Mouse (Mus musculus): Measurements from ENCODE around the gene Ptprg.

The Ptprg gene

DNA sequence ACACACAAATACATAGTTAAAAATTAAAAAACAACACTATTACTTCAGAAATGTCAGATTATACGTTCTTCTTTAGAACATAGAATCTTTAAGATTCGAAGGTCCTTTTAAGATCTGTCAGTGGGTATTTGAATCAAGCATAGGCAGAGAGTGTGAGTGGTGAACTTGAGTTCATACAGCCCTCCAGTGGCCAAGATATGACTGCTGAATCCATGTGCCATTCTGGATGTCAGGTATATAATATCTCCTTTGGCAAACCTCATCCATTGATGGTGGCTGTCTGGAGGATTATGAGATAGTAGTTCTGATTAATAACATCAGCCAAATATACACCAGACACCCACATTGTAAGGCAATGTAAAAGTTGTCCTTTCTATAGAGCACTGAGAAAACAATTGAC, 266.0 kb downstream of the Ptprg start:
- DNase-seq (ENCODE audit: low spot score in 2 of 2), result no peak

DNA sequence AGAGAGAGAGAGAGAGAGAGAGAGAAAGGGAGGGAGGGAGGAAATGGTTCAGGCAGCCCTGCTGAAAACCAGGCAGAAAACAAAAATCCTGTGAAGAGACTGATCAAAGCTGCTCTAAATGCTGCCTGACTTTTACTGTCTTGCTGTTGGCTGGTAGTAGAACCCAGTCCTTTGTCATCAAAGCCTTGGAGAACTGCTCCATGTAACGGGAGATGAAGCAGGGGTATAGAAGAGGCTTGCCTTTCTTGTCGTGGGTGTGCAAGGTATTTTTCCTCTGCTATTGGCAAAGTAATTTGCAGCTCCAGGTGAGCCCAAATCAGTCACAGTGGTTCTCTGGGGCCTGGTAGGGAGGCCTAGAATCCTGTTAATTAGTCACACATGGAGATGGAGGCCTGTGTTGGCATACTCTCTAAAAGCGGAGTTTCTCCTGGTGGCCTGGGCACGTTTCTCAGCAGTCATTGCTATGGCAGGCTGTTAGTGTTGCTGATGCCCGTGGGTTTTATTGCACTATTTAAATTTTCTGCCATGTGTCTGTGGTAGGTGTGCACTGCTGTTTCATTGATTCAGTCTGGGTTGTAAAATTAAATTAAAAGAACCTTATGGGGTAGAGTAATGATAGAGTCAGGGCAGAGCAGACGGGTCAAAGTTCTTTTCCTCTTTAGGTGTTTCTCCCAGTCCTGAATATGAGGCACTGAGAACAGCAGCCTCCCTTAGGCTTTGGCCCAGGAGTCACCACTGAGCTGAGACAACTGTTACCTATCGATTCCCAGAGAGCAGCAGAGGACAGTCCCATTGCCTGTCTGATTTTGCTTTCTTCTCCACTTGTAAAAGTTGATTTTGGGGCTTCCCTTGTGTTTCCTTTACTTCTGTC, 269.7 kb downstream of the Ptprg start:
- no peak for DNase-seq (ENCODE audit: low spot score in 2 of 2)

DNA sequence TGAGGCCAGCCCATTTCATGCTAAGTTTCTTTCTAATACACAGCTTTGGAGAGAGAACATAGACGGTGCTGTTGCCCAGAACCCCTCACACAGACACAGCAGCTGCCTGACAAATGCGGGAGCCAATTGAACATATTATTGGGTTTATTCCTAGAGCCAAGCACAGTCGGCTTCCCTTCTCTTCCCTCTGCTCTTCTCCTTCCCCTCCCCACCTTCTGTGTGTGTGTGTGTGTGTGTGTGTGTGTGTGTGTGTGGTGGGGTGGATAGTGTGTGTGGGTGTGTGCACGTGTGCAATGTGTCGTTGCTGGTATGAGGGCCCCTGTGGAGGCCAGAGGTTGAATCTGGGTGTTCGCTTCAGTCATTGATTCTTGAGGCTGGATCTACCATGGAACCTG, 270.4 kb downstream of the Ptprg start:
- DNase-seq (ENCODE audit: low spot score in 2 of 2), result no peak

DNA sequence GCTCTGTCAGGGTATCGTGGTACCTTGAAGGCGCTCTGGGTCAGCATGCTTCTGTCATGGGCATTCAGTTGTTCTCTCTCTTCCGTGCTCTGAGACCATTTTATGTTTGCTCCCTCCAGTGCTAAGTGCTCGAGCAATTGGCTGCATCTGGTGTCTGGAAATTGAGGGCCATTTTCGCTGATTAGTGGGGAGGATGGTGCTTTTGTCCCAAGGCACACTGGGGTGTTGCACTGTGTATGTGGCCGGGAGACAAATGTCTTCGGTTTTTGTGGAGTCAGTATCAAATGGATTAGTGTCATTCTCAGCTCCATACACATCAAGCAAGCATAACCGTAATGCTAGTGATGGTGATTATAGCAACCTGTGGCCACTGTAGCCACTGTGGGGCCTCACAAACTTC, 271.6 kb downstream of the Ptprg start:
- no peak for DNase-seq (ENCODE audit: low spot score in 2 of 2)

DNA sequence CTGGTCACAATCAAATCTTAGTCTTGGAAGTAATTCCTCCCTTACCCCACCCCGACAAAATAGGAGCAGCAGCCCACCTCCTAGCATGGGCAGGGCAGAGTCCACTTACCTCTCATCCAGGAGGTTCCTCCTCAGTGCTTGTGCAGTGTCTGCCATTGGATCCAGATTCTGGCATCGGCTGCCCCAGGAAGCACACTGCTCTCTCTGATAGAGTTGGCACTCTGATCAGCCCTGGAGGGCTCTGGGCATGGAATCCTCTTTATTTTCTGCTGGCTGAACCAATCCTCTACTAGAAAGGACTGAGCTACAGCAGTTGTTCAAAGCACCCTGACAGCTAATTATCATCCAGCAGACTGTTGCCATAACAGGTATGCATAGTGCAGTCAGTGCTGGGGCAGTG, 272.2 kb downstream of the Ptprg start:
- DNase-seq (ENCODE audit: low spot score in 2 of 2), result no peak

DNA sequence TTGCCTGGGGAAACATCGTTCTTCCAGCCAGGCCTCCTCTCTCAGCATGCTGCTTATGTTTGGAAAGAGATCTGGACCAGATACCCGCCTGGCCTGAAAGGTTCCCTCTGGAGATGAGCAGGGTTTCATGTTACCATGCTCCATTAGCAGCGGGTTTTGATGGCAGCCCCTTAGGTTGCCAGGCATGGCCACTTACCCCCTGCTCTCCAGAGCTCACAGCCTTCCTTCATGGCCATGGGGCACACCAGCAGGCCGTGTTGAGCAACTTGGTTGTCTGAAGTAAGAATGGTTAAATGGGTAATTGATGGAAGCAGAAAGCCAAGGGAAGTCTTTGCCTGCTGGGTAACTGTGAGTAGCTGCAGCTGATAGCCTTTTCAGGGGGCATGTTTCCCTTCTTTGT, 274.8 kb downstream of the Ptprg start:
- DNase-seq (ENCODE audit: low spot score in 2 of 2), result no peak

DNA sequence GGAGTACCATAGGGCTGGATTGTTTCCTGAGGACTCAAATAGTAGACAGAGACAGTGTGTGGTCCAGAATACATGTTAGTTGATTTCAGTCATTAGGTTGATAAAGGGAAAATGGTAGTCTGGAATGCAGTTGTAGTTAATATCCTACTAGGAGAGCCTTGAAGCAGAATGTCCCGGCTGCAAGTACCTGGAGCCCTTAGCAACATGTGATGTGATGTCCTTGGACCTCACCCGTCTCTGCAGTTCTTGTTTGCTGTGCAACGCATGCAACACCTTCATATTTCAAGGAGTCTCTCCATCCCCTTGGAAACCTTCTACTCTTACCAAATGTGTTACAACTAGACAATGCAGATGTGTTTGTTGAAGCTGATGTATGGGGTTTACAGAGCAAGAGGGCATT, 280.3 kb downstream of the Ptprg start:
- no peak for DNase-seq (ENCODE audit: low spot score in 2 of 2)

DNA sequence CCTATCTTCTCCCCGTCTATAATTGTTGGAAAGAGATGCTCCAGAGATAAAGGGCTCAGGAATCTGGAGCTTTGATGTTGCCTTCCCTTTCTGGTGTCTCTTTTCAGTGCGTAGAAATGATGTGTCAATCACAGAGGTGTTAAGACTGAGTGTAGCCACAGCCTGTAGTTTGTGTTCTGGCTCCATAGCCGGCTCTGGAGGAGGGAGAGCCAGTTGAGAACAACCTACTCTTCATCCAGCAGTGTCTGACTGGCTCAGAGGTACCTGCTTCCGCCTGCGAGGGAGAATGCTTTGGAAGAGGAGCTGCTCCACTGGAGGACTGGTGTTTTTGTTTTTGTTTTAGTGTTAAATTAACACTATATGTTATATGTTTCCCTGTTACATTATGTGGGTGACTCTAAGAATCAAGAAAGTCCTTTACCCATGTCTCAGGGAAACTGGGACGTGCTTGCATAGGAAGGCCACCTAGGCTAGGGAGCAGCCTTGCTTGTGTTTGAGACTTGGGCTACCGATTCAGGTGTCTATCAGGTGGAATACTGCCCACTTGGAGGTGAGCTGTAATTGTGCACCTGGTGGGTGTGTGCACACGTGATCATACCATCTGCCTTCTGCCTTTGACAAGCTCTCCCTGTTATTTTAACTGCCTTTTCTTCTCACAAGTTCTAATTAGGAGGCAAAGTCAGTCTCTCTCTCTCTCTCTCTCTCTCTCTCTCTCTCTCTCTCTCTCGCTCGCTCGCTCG, 282.5 kb downstream of the Ptprg start:
- no peak for DNase-seq (ENCODE audit: low spot score in 2 of 2)

DNA sequence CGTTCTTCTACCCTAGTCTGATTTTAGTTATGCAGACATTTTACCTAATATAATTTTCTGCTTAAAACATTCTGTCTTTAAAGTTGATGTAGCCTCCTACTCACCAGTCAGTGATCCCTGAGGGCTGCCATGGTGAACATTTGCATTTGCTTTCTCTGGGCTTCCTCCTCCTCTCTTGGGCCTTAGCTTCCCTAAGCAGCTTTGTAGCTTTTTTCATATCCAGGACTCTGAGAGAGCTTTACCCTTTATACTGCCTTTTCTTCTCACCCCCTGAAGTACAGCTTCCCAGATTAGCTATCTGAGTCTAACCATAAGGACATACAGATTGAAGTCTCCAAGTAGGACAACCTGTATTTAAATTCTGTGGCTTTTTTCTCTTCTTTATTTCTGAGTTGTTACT, 284.4 kb downstream of the Ptprg start:
- DNase-seq (ENCODE audit: low spot score in 2 of 2), result no peak

DNA sequence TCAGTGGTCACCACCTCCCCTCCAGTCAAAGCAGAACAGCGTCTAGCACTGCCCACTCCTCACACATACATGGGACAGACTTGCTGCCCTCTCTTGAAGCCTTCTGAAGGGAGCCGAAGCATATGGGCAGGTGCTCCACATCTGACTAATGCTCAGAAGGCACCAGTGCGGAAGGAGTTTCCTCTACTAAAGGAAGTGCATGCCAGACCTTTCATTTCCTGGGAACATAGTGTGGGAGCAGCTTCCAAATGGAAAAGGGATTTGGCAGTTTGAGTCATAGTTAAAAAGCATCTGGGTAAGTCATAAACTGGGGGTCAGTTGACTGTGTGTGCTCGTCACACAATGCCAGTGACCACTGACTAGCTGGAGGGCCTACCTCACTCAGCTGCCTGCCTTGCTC, 288.3 kb downstream of the Ptprg start:
- DNase-seq (ENCODE audit: low spot score in 2 of 2), result no peak

DNA sequence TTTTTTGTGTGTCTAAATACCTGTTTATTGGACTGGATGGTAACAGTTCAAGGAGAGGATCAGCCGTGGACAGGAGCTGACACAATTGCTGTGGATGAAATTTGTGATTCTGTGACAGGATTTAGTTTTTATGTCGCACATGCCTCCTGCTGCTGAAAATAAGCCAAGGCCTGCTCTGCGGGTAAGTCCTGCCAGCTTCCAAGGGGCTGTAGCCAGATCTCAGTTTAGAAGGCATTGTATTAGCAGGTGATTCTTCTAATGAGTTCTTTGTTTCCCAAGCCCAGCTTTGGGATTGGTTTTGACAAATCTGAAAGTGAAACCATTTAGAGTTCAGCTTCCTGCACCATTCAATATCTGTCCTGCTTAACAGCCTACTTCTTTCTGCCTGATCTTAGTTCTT, 299.6 kb downstream of the Ptprg start:
- DNase-seq (ENCODE audit: low spot score in 2 of 2), result no peak

DNA sequence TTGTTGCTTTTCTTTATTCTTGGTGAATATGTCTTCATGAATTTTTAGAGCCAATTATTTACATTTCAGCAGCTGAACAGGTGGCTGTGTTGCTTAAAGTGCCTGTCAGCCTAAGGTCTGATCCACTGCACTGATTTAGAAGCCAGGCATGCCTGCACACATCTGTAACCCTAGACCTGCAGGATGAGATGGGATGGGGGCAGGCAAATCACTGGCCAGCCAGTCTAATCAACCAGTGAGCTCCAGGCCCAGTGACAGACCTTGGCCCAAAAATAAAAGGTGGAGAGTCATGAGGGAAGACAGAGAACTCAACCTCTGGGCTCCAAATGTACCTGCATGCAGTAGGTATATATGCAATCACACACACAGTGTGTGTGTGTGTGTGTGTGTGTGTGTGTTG, 302.2 kb downstream of the Ptprg start:
- DNase-seq (ENCODE audit: low spot score in 2 of 2), result no peak

DNA sequence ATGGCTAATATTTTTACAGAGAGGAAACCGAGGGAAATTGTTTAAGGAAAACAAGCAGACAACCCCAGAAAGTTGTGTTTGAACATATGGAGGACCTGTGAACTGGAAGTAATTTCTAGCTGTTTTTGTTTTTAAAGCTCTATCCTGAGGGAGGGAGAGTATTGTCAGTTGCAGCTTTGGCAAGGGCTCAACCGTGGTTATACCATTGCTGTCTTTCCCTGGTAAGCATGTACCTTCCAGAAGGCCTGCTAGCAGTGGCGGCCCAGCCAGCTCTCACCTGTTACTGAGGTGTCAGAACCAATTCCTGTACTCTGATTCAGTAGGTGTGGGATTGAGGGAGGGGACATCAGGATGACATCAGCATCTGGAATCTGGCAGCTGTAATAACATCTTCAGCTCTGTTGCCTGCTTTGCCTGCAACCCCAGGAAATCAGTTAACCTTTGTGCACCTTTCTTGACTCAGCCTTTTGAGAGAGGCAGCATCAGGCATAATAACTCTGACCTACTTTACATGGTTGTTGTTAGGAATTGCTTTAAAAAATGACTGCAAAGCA, 304.7 kb downstream of the Ptprg start:
- DNase-seq (ENCODE audit: low spot score in 2 of 2), result no peak

DNA sequence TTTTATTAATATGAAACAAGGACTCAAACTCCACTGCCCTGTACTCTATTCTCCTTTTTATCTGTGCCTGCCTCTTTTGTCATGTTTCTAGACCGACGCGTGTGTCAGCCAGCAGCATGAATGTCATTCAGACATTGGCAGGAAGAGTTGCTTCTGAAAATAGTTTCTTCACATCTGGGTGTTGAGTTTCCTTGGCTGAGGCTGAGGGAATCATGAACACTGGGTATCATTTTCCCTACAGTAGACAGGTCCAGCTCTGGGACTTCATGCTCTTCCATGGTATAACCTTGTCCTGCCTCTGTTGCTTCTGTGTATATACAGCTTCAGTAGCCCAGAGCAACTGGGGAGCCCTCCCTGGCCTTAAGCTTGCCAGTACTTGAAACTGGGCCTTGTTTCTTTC, 310.0 kb downstream of the Ptprg start:
- no peak for DNase-seq (ENCODE audit: low spot score in 2 of 2)

DNA sequence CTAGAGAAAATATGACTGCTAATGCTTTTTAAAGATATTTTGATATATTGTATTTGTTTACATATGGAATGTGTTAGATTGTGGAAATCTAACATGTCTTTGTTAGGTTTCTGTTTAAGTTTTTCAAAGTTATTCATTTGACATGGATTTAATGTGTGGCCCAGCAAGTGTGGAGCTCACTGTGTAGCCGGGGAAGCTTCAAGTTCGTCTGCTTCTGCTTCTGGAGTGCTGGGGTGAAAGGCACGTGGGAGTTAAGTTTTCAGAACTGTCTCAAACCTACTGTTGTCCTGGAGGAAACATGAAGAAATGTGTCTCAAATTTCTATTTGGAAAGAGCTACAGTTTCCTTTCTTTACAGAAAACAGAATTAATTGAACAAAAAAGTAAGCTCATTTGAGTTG, 311.5 kb downstream of the Ptprg start:
- DNase-seq (ENCODE audit: low spot score in 2 of 2), result no peak

DNA sequence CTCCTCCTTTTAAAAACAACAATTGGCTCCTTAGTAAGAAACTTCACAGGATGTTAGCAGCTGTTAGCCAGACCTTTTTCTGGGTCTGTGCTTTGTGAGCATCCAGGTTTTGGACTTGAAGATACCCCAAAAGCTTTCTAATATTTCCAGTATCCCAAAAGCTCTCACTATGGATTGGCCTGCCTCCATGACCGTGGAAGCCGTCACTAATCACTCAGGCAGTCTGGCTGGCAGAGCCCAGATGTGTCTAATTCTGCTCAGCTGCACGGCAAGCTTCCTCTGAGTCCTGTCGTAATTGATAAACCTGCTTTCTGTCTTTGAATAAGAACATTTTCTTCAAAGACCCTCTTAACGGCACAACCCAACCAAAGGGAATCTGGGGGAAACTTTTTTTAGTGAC, 312.0 kb downstream of the Ptprg start:
- no peak for DNase-seq (ENCODE audit: low spot score in 2 of 2)

DNA sequence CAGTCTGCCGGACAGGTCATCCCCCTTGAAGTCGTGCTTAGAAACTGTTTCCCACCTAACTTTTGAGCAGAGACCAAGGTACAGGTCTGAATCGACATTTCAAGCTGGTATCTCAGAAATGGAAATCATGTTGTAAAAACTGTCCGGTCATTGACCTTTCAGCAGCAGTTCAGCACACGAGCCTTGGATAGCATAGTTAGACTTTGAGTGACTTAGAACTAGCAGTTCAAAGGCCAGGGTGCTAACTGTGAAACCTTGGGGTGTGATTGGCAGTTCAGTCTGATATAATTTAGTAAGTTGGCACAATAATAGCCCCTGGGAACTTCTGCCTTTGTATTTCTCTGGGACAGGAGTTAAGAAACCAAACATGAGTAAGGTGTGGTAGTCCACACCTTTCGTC, 312.5 kb downstream of the Ptprg start:
- no peak for DNase-seq (ENCODE audit: low spot score in 2 of 2)

DNA sequence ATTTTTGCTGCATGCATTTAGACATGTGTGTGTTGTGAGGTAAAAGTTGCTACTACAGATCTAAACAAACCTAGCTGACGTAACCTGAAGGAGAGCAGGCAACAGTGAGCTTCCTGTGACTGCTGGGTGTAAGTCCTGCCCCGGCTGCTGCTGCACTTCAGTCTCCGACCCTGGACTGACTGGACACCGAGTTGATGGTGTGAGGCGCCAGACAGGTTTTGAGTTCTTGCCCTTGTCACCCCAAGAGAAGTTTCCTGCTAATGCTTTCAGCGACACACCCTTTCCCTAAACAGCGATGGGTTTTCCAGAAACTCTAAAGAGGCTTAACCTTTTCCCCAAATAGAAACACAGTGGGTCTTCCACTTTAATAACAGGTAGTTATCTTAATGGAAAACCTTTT, 313.1 kb downstream of the Ptprg start:
- no peak for DNase-seq (ENCODE audit: low spot score in 2 of 2)

DNA sequence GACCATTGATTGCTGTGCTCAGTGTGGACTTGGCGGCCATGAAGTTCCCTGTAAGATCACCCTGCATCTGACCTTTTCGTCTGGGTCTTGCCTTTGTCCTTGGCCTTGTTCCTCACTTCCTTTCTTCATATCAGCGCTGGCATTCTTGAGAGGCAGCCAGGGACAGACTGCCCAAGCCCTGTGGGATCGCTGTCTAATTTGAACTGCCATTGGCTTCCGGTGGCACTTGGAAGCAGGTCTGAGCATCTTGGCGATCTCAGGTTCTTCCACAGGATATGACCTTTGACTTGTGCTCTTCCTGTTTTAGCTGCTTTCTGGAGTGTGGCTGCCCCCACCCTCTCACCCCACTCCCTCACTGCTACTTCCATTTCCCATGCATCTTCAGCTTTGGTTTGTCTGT, 315.3 kb downstream of the Ptprg start:
- DNase-seq (ENCODE audit: low spot score in 2 of 2), result no peak

DNA sequence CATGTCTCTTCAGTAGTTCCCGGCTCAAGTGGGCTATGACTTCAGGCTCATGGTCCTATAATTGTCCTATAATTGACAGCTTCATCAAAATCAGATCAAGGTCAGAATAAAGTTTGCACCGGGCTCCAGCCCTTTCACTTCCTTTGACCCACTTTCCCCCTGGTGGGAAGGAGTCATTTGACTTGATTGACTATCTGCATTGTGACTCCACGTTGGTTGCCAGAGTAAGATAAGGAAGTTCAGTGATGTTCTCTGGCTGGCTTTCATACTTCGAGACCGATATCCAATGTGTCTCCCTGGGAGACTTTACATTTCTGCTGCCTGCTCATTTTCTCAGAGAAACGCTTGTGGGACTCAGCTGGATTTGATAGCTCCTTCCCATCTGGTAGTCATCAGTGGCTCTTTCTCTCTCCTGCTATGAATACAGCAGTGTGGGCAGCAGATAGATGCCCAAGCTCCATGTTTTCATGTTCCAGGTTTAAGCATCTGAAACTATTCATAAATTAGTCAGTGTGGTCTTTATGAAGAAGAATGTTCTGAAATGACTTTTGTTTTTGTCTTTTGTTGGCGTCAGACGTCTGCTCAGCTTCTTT, 318.5 kb downstream of the Ptprg start:
- no peak for DNase-seq (ENCODE audit: low spot score in 2 of 2)

DNA sequence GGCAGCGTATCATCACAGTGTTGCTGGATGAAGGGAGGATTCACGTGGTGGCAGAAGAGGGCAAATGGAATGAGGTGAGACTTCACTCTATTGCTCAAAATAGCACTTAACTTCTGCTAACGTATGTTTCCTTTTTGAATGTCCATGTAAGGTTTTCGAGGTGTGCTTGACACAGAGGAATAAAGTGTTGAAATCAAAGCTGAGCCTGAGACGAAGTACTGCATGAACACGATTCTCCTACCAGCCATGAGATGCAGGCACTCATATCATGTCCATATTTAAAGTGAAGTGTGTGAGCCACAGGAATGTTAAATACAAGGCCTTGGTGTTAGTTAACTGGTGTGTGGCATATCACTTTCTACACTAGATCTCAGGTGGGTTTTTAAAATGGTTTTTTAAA, 320.9 kb downstream of the Ptprg start:
- DNase-seq (ENCODE audit: low spot score in 2 of 2), result no peak

DNA sequence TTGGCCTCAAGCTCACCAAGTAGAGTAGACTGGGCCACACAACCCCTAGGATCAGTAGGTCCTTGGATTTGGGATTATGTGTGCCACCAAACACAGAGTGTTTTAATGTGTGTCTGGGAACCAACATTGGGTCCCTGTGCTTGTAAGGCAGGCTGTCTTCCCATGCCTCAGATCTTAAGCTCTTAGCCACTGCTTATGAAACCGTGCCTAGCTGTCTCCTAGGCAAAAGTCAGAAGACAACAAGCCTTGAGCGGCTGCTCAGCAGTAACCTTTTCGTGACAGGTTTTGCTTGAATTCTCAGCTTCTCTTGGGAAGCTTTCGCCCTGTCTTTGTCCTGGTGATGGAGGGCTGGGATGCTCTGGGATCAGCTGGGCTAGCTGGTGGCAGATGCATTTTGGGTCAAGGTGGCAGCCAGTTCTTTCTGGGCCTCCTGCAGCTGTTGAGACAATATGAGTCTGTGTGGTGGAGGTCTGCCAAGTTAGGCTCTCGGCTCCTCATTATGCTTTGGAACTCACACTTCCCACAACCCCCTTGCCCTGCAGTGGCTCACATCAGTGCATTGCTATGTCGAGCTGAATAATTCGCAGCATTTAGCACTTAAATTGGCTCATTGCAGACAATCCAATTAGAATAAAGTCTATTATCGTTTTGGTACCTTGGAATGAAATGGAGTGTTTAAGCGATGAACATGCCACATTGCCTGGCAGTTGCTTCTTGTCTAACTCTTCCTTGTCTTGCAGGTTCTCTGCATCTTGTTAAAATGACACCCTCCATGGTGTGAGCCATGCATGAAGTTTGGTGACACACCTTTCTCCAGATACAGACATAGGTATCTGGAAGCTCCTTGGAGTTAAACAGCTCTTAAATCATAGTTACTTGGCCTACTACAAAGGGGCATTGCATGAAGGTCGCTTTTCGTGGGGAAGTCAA, 321.9 kb downstream of the Ptprg start:
- no peak for DNase-seq (ENCODE audit: low spot score in 2 of 2)

Data from urinary bladder, postnatal 36 days (tissue).